Mouse (Mus musculus): ENCODE data around the gene Nhlrc4. TPM values are rescaled to one million over a fixed set of nuclear protein-coding genes. Genes with fewer than 3 reads are reported as not detected.
A peak's percentile ranks its signal among the peaks of the same experiment; 100 is the strongest.

Gene Nhlrc4
- polyA plus RNA-seq, 1 experiment from 2014 or later: 0.46 TPM

- WGBS: 88% methylated on average over 4 of the region's 4 CpGs
- no peak for ATAC-seq
- no peaks in the 10 kb centered on the region for H3K36me3 ChIP-seq
- H3K4me2 ChIP-seq (replicated peaks): no peak overlapping the region
- peaks cover 12% of the 10 kb centered on the region for H3K4me1 ChIP-seq (replicated peaks)
- H3K9me3 ChIP-seq: no peaks in the 10 kb centered on the region
- no peak overlapping the region for H3K27ac ChIP-seq
- no peak overlapping the region for H3K4me3 ChIP-seq (replicated peaks)
- no peaks in the 10 kb centered on the region for H3K27me3 ChIP-seq (replicated peaks)
- no peak overlapping the region for H3K9ac ChIP-seq
Measured at GRCm38 (mm10) chr17:25970954-25971707, 26.4 kb upstream of the Nhlrc4 start.

DNA sequence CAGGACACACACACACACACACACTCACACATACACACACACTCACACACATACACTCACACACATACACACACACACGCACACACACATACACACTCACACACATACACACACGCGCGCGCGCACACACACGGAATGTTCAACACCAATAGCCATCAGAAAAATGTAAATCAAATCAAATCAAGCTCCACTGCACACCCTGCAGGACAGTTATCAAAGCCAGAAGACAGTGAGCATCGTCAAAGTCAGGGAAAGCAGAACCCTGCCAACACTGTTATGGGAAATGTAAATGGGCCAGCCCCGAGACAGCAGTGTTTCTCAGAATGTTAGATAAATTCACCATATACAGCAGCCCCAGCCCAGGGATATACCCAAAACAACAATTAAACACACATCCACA, 25.7 kb upstream of the Nhlrc4 start:
- Histone ChIP-seq H3K4me3 (replicated peaks) (no peak overlapping the region), H3K9me3 (no peaks in the 10 kb centered on the region), H3K27ac (no peak overlapping the region), H3K27me3 (replicated peaks) (no peaks in the 10 kb centered on the region), H3K9ac (no peak overlapping the region), H3K4me1 (replicated peaks) (peaks cover 12% of the 10 kb centered on the region), H3K36me3 (no peaks in the 10 kb centered on the region), H3K4me2 (replicated peaks) (no peak overlapping the region)
- 90% methylated on average over 9 of the region's 9 CpGs for WGBS
- ATAC-seq: no peak

- no peaks in the 10 kb centered on the region for H3K9me3 ChIP-seq
- WGBS: 43% methylated on average over 1 of the region's 1 CpGs
- peaks cover 5% of the 10 kb centered on the region; the same call in 1 of the 2 replicates for H3K36me3 ChIP-seq
- H3K4me3 ChIP-seq (replicated peaks): no peak overlapping the region
- H3K9ac ChIP-seq: no peak overlapping the region
- H3K4me2 ChIP-seq (replicated peaks): no peak overlapping the region
- ATAC-seq: peak; percentile 91
- peak overlapping the region; percentile 44; the same call in 1 of the 2 replicates for H3K27ac ChIP-seq
- H3K4me1 ChIP-seq (replicated peaks): peaks cover 12% of the 10 kb centered on the region
- no peaks in the 10 kb centered on the region for H3K27me3 ChIP-seq (replicated peaks)
Measured at GRCm38 (mm10) chr17:25968176-25968575, 23.4 kb upstream of the Nhlrc4 start.

GRCm38 (mm10) chr17:25967652-25968051, 22.9 kb upstream of the Nhlrc4 start:
- Histone ChIP-seq H3K9me3 (no peaks in the 10 kb centered on the region), H3K27ac (no peak overlapping the region), H3K4me3 (replicated peaks) (no peak overlapping the region), H3K27me3 (replicated peaks) (no peaks in the 10 kb centered on the region), H3K36me3 (peaks cover 6% of the 10 kb centered on the region; the same call in 1 of the 2 replicates), H3K9ac (no peak overlapping the region), H3K4me2 (replicated peaks) (no peak overlapping the region), H3K4me1 (replicated peaks) (peaks cover 12% of the 10 kb centered on the region)
- ATAC-seq: peak; percentile 1; the same call in 1 of the 2 replicates
- WGBS: 30% methylated on average over 3 of the region's 3 CpGs

GRCm38 (mm10) chr17:25964271-25964670, 19.5 kb upstream of the Nhlrc4 start:
- ATAC-seq: peak; percentile 40
- WGBS: 88% methylated on average over 7 of the region's 7 CpGs
- H3K4me1 ChIP-seq (replicated peaks): peaks cover 12% of the 10 kb centered on the region
- H3K4me2 ChIP-seq (replicated peaks): no peak overlapping the region
- no peaks in the 10 kb centered on the region for H3K9me3 ChIP-seq
- H3K27me3 ChIP-seq (replicated peaks): no peaks in the 10 kb centered on the region
- H3K36me3 ChIP-seq: peaks cover 14% of the 10 kb centered on the region; the same call in 1 of the 2 replicates
- no peak overlapping the region for H3K4me3 ChIP-seq (replicated peaks)
- no peak overlapping the region for H3K27ac ChIP-seq
- no peak overlapping the region for H3K9ac ChIP-seq

- peaks cover 19% of the 10 kb centered on the region for H3K36me3 ChIP-seq
- ATAC-seq: no peak
Measured at GRCm38 (mm10) chr17:25962413-25962905, 17.7 kb upstream of the Nhlrc4 start.

GRCm38 (mm10) chr17:25961566-25961965, 16.8 kb upstream of the Nhlrc4 start:
- Histone ChIP-seq H3K4me3 (replicated peaks) (no peak overlapping the region), H3K4me2 (replicated peaks) (no peak overlapping the region), H3K27me3 (replicated peaks) (no peaks in the 10 kb centered on the region), H3K27ac (no peak overlapping the region), H3K9me3 (no peaks in the 10 kb centered on the region), H3K36me3 (peaks cover 19% of the 10 kb centered on the region), H3K4me1 (replicated peaks) (no peaks in the 10 kb centered on the region), H3K9ac (no peak overlapping the region)
- WGBS: 92% methylated on average over 5 of the region's 5 CpGs
- ATAC-seq: peak; percentile 48; the same call in 1 of the 2 replicates

More at GRCm38 (mm10) chr17:25962413-25962905, 17.7 kb upstream of the Nhlrc4 start:
- Histone ChIP-seq H3K27me3 (replicated peaks) (no peaks in the 10 kb centered on the region), H3K4me2 (replicated peaks) (no peak overlapping the region), H3K4me1 (replicated peaks) (0 out of 2 replicates have a peak, but pooled peaks cover under 1% of the 10 kb centered on the region), H3K27ac (no peak overlapping the region), H3K9ac (no peak overlapping the region), H3K4me3 (replicated peaks) (no peak overlapping the region), H3K9me3 (no peaks in the 10 kb centered on the region)
- WGBS: 91% methylated on average over 7 of the region's 7 CpGs

- H3K4me2 ChIP-seq (replicated peaks): no peak overlapping the region
- 90% methylated on average over 23 of the region's 23 CpGs for WGBS
- no peak overlapping the region for H3K4me3 ChIP-seq (replicated peaks)
- no peaks in the 10 kb centered on the region for H3K4me1 ChIP-seq (replicated peaks)
- no peak overlapping the region for H3K9ac ChIP-seq
- H3K9me3 ChIP-seq: no peaks in the 10 kb centered on the region
- no peak for ATAC-seq
- no peak overlapping the region for H3K27ac ChIP-seq
- no peaks in the 10 kb centered on the region for H3K27me3 ChIP-seq (replicated peaks)
- H3K36me3 ChIP-seq: peaks cover 19% of the 10 kb centered on the region
Measured at GRCm38 (mm10) chr17:25959630-25960467, 15.1 kb upstream of the Nhlrc4 start.

DNA sequence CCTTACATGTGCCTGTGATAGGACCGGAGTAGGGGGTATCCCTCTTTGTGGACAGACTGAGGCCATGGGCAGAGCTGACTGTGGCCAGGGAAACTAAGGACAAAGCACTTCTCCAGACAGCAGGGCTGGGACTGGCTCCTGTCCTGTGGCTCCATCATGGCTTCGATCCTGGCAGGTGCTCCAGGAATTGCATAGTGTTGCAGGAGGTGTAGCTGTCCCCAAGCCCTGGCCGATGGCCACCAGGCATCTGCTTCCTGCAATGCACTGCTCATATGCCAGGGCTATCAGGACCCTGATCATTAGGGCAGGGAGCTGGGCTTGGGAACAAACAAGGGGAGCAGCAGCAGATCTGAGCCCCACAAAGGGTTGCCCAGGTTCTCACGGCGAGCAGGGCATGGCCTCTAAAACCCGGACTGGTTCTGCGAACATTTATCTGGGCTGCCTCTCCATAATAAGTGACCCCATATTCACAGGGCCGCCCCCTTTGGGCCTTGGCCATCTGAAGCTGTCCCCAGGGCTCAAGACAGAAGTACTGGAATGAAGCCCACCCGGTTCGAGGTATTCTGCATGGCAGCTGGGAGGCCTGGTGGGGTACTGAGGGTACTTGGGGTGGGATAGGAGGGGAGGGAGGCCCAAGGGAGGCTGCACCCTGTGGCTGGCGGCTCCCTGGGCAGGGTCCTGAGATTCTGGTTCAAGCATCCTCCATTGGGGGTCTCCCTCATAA, 14.2 kb upstream of the Nhlrc4 start:
- Histone ChIP-seq H3K27ac (no peak overlapping the region), H3K4me1 (replicated peaks) (no peaks in the 10 kb centered on the region), H3K4me3 (replicated peaks) (no peak overlapping the region), H3K27me3 (replicated peaks) (0 out of 2 replicates have a peak, but pooled peaks cover 2% of the 10 kb centered on the region), H3K4me2 (replicated peaks) (no peak overlapping the region), H3K9ac (no peak overlapping the region), H3K36me3 (peaks cover 19% of the 10 kb centered on the region), H3K9me3 (no peaks in the 10 kb centered on the region)
- 93% methylated on average over 11 of the region's 11 CpGs for WGBS
- no peak for ATAC-seq

DNA sequence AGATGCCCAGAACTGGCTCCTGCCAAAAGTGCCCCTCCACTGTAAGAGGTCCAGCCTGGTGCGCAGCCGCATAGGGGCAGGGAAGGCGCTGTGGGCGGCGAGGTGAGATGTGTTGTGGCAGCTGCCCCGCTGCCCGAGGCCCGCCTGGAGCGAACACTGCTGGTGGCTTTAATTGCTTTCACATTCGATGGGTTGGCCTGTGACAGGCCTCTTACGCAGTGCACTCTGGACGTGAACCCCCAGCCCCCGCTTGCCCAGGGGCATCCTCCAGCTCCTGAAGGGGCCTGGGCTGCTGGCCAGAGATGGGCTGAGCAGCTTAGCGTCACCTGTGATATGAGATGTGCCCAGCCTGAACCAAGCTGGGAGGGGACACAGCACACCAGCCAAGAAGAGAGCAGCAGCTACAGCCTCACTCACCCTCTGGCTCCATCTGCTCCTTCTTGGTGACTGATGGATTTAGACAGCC, 12.9 kb upstream of the Nhlrc4 start:
- ATAC-seq: no peak
- no peak overlapping the region for H3K4me2 ChIP-seq (replicated peaks)
- H3K4me3 ChIP-seq (replicated peaks): no peak overlapping the region
- no peak overlapping the region for H3K27ac ChIP-seq
- peaks cover 13% of the 10 kb centered on the region; the same call in 1 of the 2 replicates for H3K36me3 ChIP-seq
- no peaks in the 10 kb centered on the region for H3K9me3 ChIP-seq
- H3K4me1 ChIP-seq (replicated peaks): no peaks in the 10 kb centered on the region
- H3K9ac ChIP-seq: no peak overlapping the region
- peaks cover 13% of the 10 kb centered on the region for H3K27me3 ChIP-seq (replicated peaks)
- WGBS: 85% methylated on average over 14 of the region's 14 CpGs

DNA sequence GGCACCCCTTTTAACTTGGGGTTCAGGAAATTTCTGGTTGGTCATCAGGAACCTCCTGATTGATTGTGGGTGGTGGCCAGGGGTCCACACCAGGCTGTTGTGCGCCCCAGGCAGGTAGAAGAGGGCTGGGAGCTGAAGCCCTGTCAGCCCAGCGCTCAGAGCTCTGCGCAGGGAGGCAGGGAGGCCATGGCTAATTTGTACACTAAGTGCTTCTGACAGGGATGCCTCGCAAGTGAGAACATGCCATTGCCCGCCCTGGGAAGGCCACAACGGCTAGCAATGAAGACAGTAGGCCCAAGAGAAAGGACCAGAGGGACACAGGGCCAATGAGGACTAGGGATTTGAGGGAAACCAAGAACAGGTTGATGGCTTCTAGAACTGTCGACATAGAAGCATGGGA, 11.9 kb upstream of the Nhlrc4 start:
- ATAC-seq: no peak
- Histone ChIP-seq H3K9ac (no peak overlapping the region), H3K4me2 (replicated peaks) (no peak overlapping the region), H3K27me3 (replicated peaks) (peaks cover 23% of the 10 kb centered on the region), H3K27ac (no peak overlapping the region), H3K4me1 (replicated peaks) (peaks cover 7% of the 10 kb centered on the region), H3K9me3 (no peaks in the 10 kb centered on the region), H3K36me3 (peaks cover 6% of the 10 kb centered on the region; the same call in 1 of the 2 replicates), H3K4me3 (replicated peaks) (no peak overlapping the region)
- 78% methylated on average over 7 of the region's 7 CpGs for WGBS

All from intestine, embryonic 15.5 days (tissue).